Mouse (Mus musculus) adrenal gland, postnatal 10 days (tissue): Measurements from ENCODE around the gene Sult2b1. TPM values are rescaled to one million over a fixed set of nuclear protein-coding genes. Genes with fewer than 3 reads are reported as not detected.

Experiments
- DNase-seq: peaks from one replicate; pipeline ENCODE4 v3.0.0; 2021; ENCODE audit warnings: mixed read lengths
- total RNA-seq, 2 experiments: library from RNA; stranded (reverse); gene quantifications; 2 replicates each; pipeline ENCODE4 v1.2.3; 2021

The Sult2b1 gene
- total RNA-seq, 2 experiments from 2014 or later: 0.39 to 0.45 TPM

DNA sequence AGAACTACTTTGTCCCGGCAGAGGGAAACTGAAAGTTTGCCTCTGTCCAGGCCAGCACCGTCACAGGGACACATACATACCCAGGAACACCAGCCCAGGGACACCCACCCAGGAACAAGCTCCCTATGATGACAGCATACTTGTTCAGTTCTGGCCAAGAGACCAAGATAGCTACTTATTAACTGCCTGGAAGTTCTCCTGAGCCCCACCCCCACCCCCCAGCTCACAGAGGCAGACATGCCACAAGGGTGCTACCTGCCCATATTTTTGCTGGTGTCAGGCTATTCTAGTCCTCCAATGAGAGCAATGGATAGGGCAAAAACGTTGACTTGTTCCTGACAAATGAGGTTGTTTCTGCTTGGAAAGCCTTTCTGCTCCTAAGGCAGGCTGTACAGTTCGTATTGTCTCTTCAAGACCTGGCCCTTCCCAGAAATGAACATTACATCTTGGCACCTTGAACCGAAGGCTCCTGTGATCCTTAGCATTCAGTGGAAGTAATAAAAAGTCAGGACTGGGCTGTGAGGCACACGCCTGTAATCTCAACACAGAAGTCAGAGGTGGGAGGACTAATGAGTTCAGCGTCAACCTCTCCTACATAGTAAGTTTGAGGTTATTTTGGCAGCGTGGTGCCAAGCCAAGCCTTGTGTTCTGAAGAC, 13.9 kb downstream of the Sult2b1 start:
- DNase-seq: no peak

DNA sequence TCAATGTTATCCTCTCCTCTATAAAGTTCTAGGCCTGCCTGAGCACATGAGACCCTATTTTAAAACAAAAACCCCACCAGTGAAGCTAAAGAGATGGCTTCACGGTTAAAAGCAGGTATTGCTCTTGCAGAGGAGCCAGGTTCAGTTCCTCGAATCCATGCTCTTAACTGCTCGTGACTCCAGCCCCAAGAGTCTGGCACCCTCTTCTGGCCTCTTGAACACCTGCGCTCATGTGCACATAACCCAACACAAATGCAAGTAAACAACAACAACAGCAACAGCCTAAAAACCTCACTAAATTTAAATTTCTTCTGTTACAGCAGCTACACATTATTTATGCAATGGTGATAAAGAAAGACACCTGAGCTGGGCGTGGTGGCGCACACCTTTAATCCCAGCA, 17.0 kb downstream of the Sult2b1 start:
- no peak for DNase-seq

GRCm38 (mm10) chr7:45766764-45767163, 17.7 kb downstream of the Sult2b1 start:
- no peak for DNase-seq

DNA sequence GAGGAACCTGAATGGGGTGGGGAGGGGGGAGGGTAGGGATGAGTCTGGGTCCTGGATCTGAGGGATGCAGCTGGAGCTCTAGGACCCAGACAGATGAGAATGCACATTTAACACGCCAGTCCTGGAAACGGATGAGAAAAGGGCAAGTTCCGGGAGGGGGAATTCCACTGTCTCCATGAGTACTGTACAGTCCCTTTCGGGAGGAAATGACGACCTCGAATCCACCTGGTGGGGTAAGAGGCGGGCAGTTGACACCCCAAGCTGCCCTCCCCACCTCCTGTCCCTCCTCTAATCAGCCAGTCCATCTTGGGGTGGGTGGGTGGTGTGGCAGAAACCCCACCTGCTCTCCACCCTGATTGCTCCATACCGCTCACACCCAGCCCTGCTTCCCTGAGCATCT, 18.5 kb downstream of the Sult2b1 start:
- no peak for DNase-seq

DNA sequence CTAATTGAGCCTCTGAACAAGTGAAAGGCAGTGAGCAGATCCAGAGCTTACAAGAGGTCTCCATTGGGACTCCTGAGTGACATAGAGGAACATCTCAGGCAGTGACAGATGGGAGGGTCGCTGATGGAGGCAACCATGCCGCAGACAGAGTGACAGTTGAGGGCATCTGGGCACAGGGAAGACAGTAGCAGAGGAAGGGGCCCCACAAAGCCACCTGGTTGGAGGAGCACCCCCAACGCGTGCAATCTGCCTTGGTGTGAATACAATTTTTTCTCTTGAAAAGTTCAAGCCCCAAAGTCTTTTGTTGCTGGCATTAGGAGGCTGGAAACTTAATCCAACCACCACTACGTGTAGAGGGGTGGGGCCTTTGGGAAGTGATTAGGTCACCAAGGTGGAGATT, 24.3 kb downstream of the Sult2b1 start:
- no peak for DNase-seq

GRCm38 (mm10) chr7:45759400-45759799, 25.1 kb downstream of the Sult2b1 start:
- no peak for DNase-seq

DNA sequence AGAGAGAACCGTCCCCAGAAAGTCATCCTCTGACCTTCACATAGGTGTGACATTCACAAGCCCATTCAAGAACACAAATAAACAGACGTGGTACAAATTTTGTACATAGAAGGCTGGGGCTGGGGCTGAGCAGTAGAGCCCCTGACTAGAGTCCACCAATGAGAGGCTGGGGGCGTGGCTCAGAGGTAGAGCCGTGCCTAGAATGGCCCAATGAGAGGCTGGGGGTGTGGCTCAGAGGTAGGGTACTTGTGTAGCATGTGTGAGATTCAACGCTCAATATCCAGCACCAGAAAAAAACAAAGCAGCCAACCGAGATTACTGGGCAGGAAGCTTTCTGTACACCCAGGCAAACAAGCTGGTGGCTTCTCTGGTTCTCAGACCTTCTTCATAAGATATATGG, 28.8 kb downstream of the Sult2b1 start:
- DNase-seq: no peak

GRCm38 (mm10) chr7:45750162-45750561, 34.3 kb downstream of the Sult2b1 start:
- no peak for DNase-seq

DNA sequence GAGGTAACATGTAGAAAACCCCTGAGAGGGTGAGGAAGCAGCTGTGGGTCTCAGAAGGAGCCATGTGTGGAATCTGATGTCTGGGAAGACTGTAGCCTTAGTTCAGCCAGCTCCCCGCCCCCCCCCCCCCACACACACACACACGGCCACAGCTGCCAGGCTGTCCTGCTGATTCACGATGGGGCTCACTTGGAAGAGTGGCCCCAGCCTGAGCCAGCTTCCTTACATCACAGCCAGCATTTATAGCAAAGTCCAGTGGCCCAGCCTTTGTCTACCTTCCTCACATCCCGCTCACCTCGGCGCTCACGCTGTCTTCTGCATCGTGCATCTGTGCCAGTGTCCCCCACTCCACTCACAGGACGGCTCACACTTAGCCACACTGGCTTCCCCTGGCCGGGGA, 35.1 kb downstream of the Sult2b1 start:
- DNase-seq: no peak

GRCm38 (mm10) chr7:45748110-45748509, 36.4 kb downstream of the Sult2b1 start:
- DNase-seq: no peak

- DNase-seq: no peak
These were observed 37.0 kb downstream of the Sult2b1 start for GRCm38 (mm10) chr7:45747450-45747849.

DNA sequence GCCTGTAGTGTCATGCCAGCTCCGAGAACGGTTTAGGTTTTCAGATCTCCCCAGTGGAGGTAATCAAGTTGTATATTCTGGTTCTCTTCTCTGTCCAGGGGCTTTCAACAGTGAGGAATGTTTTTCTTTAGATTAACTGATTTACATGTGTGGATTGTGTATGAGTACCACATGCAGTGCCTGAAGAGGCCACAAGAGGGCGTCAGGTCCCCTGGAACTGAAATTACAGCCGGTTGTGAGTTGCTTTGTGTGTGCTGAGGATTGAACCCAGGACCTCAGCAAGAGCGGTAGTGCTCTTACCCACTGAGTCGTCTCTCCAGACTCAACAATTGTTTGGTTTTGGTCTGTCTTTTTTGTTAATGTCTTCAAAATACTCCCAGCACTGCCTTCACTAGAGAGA, 38.0 kb downstream of the Sult2b1 start:
- no peak for DNase-seq

GRCm38 (mm10) chr7:45744387-45744786, 40.1 kb downstream of the Sult2b1 start:
- peak; percentile 88 for DNase-seq

DNA sequence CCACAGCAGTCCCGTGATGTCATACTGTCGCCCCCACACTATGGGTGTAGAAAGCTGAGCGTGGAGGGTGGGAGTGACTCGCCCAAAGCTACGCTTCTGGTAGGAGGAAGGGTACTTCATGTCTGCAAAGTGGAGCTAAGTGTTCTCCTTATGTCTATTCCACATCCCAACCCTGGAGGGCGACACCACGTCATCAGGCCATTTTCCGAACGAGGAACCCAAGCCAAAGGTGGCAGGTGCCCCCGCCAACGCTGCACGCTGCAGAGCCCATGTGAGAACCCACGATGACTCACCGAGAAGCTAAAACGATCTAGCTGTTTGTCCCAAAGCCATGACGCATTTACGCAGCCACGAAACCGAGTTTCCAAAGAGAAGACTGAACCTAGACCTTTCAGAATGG, 42.1 kb downstream of the Sult2b1 start:
- no peak for DNase-seq

GRCm38 (mm10) chr7:45741777-45742176, 42.7 kb downstream of the Sult2b1 start:
- DNase-seq: no peak

DNA sequence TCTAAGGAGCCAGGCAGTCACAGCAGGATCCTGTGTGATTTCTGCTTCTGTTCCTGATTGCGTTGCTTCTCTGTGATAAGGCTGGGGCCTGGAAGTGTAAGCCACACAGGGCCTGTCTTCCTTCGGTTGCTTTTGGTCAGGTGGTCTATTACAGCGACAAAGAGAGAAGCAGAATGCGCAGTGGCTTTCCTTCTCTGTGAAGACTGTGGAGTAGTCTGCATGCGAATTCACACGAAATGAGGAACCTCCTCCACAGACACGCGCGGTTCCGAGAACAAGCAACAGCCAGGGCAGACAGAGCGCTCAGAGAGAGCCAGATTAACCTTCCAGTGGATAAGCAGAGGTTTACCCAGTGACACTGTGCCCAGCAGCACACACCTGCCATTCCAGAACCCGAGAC, 43.2 kb downstream of the Sult2b1 start:
- no peak for DNase-seq

GRCm38 (mm10) chr7:45739820-45740219, 44.6 kb downstream of the Sult2b1 start:
- DNase-seq: no peak

- DNase-seq: peak; percentile 86
These were observed 45.2 kb downstream of the Sult2b1 start for GRCm38 (mm10) chr7:45739162-45739763.

DNA sequence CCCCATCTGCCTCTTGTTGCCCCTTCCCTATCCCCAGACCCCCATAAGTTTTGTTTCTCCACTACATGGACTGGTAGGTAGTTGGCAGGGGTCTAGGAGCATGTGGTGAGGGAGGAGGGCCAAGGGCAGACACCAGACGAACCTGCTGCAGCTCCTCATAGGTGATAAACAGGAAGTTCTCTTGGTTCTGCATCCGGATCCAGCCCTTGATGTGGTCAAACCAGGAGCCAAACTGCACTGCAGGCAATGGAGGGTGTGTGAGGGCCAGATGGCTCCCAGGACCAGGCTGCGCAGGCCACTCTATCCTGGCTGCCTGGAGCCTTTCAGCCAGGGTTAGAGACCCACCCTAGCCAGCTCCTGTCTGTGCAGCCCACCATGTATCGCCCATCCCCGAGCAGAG, 51.0 kb downstream of the Sult2b1 start:
- no peak for DNase-seq

DNA sequence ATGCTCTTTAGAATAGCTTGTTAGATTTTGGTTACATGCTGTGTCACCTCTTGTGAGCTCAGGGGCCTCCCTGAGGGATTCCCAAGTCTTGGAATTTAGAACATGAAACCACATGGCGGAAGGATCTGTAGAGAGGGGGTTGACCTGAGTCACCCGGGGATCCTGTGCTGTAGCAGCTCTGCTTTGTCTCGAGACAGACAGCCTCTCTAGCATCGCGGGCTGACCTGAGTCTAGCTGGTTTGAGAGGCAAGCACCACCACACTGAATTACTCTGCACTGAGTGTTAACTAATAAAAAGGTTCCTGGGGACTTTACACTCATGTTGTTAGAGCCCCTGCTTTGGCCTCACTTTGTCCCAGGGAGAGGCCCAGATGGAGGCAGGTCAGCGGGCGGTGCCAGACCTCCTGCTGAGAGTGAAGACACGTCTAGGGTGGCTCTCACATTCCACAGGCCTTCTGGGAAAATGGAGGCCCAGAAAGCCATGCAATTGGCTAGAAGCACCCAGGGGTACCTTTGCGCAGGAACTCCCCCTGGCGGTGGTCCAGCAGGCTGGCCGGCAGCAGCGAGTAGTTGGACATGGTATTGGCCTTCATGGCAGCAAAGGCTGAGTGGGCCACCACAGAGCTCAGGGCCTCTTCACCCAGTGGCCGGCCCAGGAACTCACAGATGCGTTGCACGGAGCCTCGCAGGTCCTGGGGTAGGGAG, 53.6 kb downstream of the Sult2b1 start:
- DNase-seq: peak; percentile 74

DNA sequence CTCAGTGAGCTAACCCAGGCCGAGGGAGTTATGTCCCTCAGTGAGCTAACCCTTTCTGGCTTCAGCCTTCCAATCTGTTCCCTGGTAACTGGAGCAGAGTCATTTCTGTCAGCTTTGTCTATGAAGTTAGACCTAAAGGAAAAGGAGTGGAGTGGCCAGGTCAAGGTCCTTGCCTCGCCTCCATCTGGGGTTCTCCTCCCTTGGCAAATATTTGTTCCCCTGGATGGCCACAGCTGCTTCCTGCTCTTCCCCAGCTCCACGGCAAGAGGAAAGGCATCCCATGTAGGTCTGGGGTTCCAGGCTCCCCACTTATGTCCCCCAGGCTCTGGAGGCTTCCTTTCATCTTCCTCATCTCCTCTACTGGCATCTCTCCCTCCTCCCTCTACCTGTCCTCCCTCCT, 56.8 kb downstream of the Sult2b1 start:
- DNase-seq: no peak

DNA sequence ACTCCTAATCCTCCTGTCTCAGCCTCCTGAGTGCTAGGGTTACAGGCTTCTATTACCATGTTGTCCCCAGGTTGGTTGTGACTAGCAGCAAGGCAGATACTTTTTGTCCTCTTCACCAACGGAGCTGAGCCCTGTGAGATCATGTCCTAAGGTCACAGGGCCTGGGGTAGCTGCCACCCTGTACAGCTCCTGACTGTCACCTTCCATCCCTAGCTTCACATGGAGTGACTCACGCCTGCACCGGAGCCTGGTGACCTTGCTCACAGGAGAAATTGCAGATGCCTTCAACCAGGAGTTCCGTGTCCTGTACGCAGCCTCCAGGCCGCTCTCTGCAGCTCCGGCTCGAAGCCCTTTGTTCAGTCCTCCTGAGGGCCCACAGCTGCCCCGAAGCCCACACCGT, 58.0 kb downstream of the Sult2b1 start:
- no peak for DNase-seq

DNA sequence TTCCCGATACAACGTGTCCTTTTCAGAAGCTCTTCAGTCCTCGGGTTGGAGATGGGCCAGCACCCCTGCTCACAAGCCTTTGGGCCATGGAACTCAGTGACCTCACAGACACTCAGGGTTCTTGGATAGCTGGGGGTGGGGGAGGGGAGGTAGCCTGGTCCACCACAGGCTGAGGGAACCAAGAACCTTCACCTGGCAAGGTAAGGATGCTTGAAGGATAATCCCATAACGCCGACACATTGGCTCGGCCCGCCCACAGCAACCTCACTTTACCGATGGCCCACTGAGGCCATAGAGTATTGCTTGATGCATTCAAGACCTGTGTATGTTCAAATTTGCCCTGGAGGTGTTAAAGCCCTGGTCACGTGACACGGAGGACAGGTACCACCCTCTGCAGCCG, 58.8 kb downstream of the Sult2b1 start, which contains the start of gene Spaca4:
Spaca4 (minus strand) TSS at position 101 of the 400 bp plus-strand sequence.
- DNase-seq: no peak

DNA sequence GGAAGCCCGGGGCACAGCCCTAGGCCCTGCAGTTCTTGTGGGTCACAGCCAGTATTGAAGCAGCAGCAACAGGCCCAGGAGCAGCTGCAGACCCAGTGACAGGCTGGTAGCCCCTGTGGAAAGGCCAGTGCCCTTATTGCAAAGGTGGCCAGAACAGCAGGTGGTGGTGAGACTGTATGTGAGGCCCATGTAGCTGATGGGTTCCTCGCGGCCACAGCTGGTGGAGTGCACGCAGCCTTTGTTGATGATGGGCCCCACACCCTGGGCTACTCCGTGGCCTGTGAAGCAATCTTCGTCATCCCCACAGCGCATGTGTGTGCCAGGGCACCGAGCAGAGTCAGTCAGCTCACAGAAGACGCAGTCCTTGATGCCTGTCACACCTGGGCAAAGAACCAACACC, 59.3 kb downstream of the Sult2b1 start:
- DNase-seq: no peak
